Mouse (Mus musculus) heart, embryonic 14.5 days (tissue): Measurements from ENCODE around the gene Fitm2. TPM values are rescaled to one million over a fixed set of nuclear protein-coding genes. Genes with fewer than 3 reads are reported as not detected.
A peak's percentile ranks its signal among the peaks of the same experiment; 100 is the strongest.

ENCODE experiments used
- ATAC-seq: fragments of 200-750 bp; cut with Nextera tagmentation; 2 replicates; pipeline ENCODE4 v1.8.0; 2017; ENCODE audit warnings: low read depth, moderate TSS enrichment; ENCODE audit not compliant: insufficient number of reproducible peaks, insufficient read depth, low FRiP score
- H3K27ac ChIP-seq, 2 experiments: fragments of 200-500 bp in 1 of 2; fragments of 300-500 bp in 1 of 2; sonication (generic) in 1 of 2; replicated peaks in 1 of 2; 2 replicates each; pipeline ENCODE4 v1.5.1; 2012 to 2014; ENCODE audit warnings: low read depth in 2 of 2, low read length in 2 of 2, control low read depth in 1 of 2, mild to moderate bottlenecking in 1 of 2, mixed read lengths in 1 of 2; ENCODE audit not compliant: control insufficient read depth in 1 of 2, insufficient read depth in 1 of 2
- H3K27me3 ChIP-seq: fragments of 300-500 bp; sonication (generic); 2 replicates; pipeline ENCODE4 v1.6.1; 2014; ENCODE audit warnings: mild to moderate bottlenecking, low read length, control low read depth; ENCODE audit not compliant: control insufficient read depth, insufficient read depth
- H3K36me3 ChIP-seq: fragments of 300-500 bp; sonication (generic); 2 replicates; pipeline ENCODE4 v1.6.1; 2014; ENCODE audit warnings: mild to moderate bottlenecking, control low read depth, low read length, mixed read lengths; ENCODE audit not compliant: control insufficient read depth, insufficient read depth
- H3K4me1 ChIP-seq, 2 experiments: fragments of 200-500 bp in 1 of 2; fragments of 300-500 bp in 1 of 2; sonication (generic) in 1 of 2; 2 replicates each; pipeline ENCODE4 v1.6.1; 2012 to 2014; ENCODE audit warnings: low read length in 2 of 2, control low read depth in 1 of 2, mixed read lengths in 1 of 2; ENCODE audit not compliant: control insufficient read depth in 2 of 2, insufficient read depth in 2 of 2
- H3K4me2 ChIP-seq: fragments of 300-500 bp; sonication (generic); 2 replicates; pipeline ENCODE4 v1.6.1; 2014; ENCODE audit warnings: mild to moderate bottlenecking, low read length
- H3K4me3 ChIP-seq, 2 experiments: fragments of 200-500 bp in 1 of 2; fragments of 300-500 bp in 1 of 2; sonication (generic) in 1 of 2; 2 replicates each; pipeline ENCODE4 v1.5.1; 2012 to 2014; ENCODE audit warnings: low read length in 2 of 2, mild to moderate bottlenecking in 2 of 2, control low read depth in 1 of 2, low read depth in 1 of 2, moderate library complexity in 1 of 2; ENCODE audit not compliant: control insufficient read depth in 1 of 2, insufficient read depth in 1 of 2
- H3K9ac ChIP-seq: fragments of 300-500 bp; sonication (generic); 2 replicates; pipeline ENCODE4 v1.6.1; 2014; ENCODE audit warnings: mild to moderate bottlenecking, low read length
- H3K9me3 ChIP-seq: fragments of 300-500 bp; sonication (generic); 2 replicates; pipeline ENCODE4 v1.6.1; 2016; ENCODE audit warnings: low read length, control low read depth; ENCODE audit not compliant: control insufficient read depth
- WGBS: fragments of 180-500 bp; shearing (Covaris S2); extraction: QIAGEN DNeasy Blood & Tissue Kit; methylation state at CpG from one replicate; pipeline ENCODE4 v1.1.7; 2014; 5-methylcytosine and 5-hydroxymethylcytosine counted together
- polyA plus RNA-seq: library from polyadenylated mRNA; unstranded; fragments of >200 nt; fragmentation: Nextera tagmentation; extraction: Ambion mirVana; gene quantifications from 2 replicates; pipeline ENCODE4 v1.2.1, GENCODE M21; 2014

Fitm2 gene
- polyA plus RNA-seq, 1 experiment from 2014 or later = 13.8 TPM

DNA sequence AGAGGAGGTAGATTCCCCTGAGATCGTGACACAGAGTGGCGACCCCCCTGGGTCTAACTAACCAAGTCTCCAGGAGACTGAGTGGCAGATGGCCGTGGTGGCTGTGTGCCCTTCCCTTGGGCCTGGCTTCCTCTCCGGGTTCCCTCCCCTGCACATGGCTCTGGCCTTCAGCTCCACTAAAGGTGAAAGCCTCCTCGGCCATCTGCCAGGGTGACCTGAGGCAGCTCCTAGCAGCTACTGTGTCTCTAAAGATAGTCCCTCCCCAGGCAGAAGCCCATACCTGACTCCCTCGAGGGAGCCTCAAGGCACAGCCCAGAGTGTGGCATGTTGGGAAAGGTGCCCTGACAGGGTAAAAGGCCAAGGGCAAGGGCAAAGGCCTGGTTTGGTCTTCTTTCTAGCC, 28.9 kb downstream of the Fitm2 start:
- peaks cover 11% of the 10 kb centered on the region for H3K27me3 ChIP-seq
- WGBS = 45% methylated on average over 6 of the region's 6 CpGs

DNA sequence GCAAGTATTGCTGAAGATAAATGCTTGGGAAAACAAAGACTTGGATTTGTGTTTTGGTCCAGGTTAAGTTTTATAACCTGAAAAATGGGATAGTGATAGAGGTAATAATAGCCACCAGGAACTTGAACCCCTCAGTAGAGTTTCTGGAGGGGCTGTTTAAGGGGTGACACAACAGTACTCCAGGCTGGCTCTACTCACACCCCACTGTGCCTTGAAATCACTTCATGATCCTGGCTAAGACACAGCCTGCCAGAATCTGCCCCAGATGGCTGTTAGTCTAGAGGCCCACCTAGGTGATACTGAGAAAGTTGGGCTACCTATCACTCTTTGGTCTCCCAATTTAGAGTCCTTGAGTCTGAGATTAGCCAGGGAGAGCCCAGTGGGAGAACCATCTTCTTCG, 32.9 kb downstream of the Fitm2 start:
- Histone ChIP-seq H3K27ac (no peak overlapping the region), H3K4me1 (peaks cover 0 to 5% of the 10 kb centered on the region in 2 experiments; a peak in 2 of 4 replicates), H3K4me2 (no peak overlapping the region), H3K9me3 (no peaks in the 10 kb centered on the region), H3K4me3 (no peak overlapping the region), H3K27me3 (peaks cover 27% of the 10 kb centered on the region), H3K36me3 (no peaks in the 10 kb centered on the region), H3K9ac (no peak overlapping the region)
- 44% methylated on average over 1 of the region's 1 CpGs for WGBS
- ATAC-seq = no peak

More for the DNA sequence above, 28.9 kb downstream of the Fitm2 start:
- Histone ChIP-seq H3K27ac (no peak overlapping the region), H3K9me3 (no peaks in the 10 kb centered on the region), H3K4me1 (peaks cover 0 to under 1% of the 10 kb centered on the region in 2 experiments; a peak in 1 of 4 replicates), H3K4me2 (no peak overlapping the region), H3K9ac (no peak overlapping the region), H3K4me3 (no peak overlapping the region), H3K36me3 (no peaks in the 10 kb centered on the region)
- ATAC-seq = no peak

DNA sequence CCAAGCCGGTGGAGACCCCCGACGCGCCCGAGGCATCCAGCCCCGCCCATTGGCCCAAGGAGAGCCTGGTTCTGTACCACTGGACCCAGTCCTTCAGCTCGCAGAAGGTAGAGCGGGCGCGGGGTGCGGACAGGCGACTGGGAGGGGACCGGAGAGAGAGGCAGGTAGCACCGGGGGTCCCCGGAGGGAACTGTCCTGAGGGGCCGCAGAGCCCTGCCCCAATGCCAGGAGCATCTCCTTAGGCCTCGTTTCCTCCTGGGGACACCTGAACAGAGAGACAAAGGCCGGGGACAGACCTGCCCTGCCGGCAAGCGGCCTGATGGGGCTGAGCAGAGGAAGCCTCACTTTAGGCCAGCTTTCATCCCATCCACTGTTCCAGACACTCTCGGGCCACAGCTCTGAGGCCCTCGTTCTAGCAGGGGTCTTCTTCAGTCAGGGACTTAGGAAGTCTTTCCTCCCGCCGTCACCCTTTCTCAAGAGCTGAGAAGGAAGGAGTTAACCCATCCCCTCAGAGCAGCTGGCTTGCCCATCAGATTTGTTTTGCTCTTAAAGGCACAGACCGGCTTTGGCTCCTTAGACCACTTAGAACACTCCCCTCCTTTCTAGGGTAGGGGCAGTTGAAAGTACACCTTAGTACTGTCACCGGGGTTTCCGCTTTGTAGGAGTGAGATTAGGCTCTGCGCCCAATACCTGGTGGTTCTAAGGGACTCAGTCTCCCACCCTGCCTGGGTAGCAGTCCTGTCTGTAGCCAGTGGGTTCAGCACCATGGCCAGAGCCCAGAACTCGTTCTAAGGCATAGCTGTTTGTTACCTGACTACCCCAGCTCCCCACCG, 33.6 kb downstream of the Fitm2 start:
- Histone ChIP-seq H3K27ac (no peak overlapping the region), H3K4me1 (peaks cover 0 to 5% of the 10 kb centered on the region in 2 experiments; a peak in 2 of 4 replicates), H3K9me3 (no peaks in the 10 kb centered on the region), H3K36me3 (no peaks in the 10 kb centered on the region), H3K9ac (no peak overlapping the region), H3K27me3 (peaks cover 27% of the 10 kb centered on the region), H3K4me3 (0 out of 4 replicates have a peak overlapping the region, but pooled peaks of 1 of the 2 experiments have one; percentile 9), H3K4me2 (peak overlapping the region; percentile 44)
- 2% methylated on average over 30 of the region's 30 CpGs for WGBS
- no peak for ATAC-seq

DNA sequence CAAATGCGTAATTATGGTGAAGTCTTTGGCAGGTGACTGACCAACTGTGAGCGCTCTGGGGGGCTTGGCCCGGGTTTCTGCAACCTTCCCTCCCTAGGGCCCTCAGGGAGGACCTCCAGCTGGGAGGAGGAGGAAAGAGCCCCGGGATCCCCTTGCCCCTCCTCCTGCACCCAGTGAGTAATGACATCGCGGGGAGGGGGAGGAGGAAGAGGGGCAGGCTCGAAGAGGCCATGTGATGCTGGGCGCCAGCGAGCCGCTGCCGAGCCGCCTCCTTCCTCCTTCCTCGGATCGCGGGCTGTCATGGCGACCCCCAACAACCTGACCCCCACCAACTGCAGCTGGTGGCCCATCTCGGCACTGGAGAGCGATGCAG, 34.2 kb downstream of the Fitm2 start, which contains the start of gene Gdap1l1:
Gene Gdap1l1 (plus strand): TSS at position 231 of the 373 bp plus-strand sequence.
- no peak for ATAC-seq
- H3K4me1 ChIP-seq = peaks cover 0 to 5% of the 10 kb centered on the region in 2 experiments; a peak in 2 of 4 replicates
- peak within 1 kb of the TSS; percentile 44 for H3K4me2 ChIP-seq
- H3K36me3 ChIP-seq = no peaks in the 10 kb centered on the region
- no peak within 1 kb of the TSS for H3K27ac ChIP-seq
- peaks cover 27% of the 10 kb centered on the region for H3K27me3 ChIP-seq
- 0 out of 4 replicates have a peak within 1 kb of the TSS, but pooled peaks of 1 of the 2 experiments have one; percentile 9 for H3K4me3 ChIP-seq
- WGBS = under 1% methylated on average over 16 of the region's 18 CpGs
- H3K9me3 ChIP-seq = no peaks in the 10 kb centered on the region
- no peak within 1 kb of the TSS for H3K9ac ChIP-seq

DNA sequence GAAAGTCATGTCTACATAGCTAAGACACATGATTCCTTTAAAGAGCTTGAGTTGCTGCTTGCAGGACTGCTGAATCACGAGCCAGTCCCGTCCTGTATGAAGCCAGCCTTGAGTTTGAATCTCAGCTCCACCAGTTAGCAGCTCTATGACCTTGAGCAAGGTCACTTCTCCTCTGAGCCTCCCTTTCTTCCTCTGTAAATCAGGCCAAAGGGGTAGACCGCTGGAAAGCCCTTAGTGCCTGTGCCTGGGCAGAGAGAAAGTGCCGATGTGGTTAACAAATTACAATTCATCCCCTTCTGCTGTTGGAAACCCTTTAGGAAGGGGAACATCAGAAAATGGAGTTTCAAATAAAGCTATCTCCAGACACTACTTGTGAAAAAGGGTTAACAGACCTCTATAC, 34.6 kb downstream of the Fitm2 start:
- no peaks in the 10 kb centered on the region for H3K9me3 ChIP-seq
- 42% methylated on average over 4 of the region's 4 CpGs for WGBS
- no peak for ATAC-seq
- no peak overlapping the region for H3K27ac ChIP-seq
- no peak overlapping the region for H3K9ac ChIP-seq
- H3K36me3 ChIP-seq = no peaks in the 10 kb centered on the region
- H3K4me3 ChIP-seq = no peak overlapping the region
- peaks cover 0 to 5% of the 10 kb centered on the region in 2 experiments; a peak in 2 of 4 replicates for H3K4me1 ChIP-seq
- H3K4me2 ChIP-seq = peak overlapping the region; percentile 44; the same call in 1 of the 2 replicates
- peaks cover 27% of the 10 kb centered on the region for H3K27me3 ChIP-seq

DNA sequence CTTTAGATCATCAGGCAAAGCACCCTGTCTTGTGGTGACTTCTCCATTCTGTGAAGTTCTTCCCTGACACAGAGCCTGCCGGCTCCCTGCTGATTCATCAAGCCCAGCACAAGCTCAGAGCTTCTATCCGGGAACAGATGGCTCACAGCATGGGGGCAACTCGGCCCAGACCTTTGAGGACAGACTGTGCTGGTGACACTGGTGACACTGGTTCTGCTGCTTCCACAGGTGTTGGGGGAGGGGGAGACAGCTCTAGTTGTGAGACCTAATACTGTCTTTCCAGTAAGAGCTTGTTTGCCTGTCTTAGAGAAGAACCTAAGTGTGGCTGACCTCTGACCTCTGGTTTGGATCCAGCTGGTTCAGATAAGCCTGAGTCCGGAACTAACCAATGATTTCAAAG, 38.5 kb downstream of the Fitm2 start:
- H3K27me3 ChIP-seq = peaks cover 20% of the 10 kb centered on the region
- no peaks in the 10 kb centered on the region for H3K9me3 ChIP-seq
- no peak for ATAC-seq
- H3K4me1 ChIP-seq = peaks cover 0 to 5% of the 10 kb centered on the region in 2 experiments; a peak in 2 of 4 replicates
- H3K4me3 ChIP-seq = no peak overlapping the region
- no peak overlapping the region for H3K4me2 ChIP-seq
- H3K27ac ChIP-seq = no peak overlapping the region
- no peak overlapping the region for H3K9ac ChIP-seq
- 11% methylated on average over 4 of the region's 4 CpGs for WGBS
- no peaks in the 10 kb centered on the region for H3K36me3 ChIP-seq

DNA sequence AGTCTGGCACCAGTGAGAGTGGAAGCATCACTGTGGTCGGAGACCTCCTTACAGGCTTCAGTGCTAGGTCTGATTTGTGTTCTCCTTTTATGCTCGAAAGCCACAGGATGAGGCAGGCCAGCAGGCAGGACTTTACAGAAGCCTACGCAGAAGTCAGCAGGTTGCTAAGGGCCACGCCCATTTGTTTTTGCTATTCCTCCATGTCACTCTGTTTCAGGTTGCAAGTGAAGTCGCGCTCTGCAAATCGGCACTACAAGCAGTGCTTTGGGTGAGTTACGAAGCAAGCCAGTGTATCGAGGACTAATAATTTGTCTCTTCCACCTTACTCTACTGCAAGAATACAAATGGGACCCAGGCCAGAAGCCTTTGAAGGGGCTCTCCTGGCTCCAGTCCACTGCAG, 41.1 kb downstream of the Fitm2 start:
- no peak overlapping the region for H3K4me2 ChIP-seq
- H3K27me3 ChIP-seq = no peaks in the 10 kb centered on the region
- H3K4me3 ChIP-seq = no peak overlapping the region
- H3K27ac ChIP-seq = no peak overlapping the region
- no peaks in the 10 kb centered on the region for H3K9me3 ChIP-seq
- WGBS = 82% methylated on average over 9 of the region's 9 CpGs
- no peaks in the 10 kb centered on the region for H3K4me1 ChIP-seq
- H3K9ac ChIP-seq = no peak overlapping the region
- no peak for ATAC-seq
- H3K36me3 ChIP-seq = no peaks in the 10 kb centered on the region
